Mouse (Mus musculus): ENCODE measurements around the gene Prcd. TPM values are rescaled to one million over a fixed set of nuclear protein-coding genes. Genes with fewer than 3 reads are reported as not detected.

Gene Prcd
- polyA plus RNA-seq, 1 experiment from 2014 or later, result 0.39 TPM

DNA sequence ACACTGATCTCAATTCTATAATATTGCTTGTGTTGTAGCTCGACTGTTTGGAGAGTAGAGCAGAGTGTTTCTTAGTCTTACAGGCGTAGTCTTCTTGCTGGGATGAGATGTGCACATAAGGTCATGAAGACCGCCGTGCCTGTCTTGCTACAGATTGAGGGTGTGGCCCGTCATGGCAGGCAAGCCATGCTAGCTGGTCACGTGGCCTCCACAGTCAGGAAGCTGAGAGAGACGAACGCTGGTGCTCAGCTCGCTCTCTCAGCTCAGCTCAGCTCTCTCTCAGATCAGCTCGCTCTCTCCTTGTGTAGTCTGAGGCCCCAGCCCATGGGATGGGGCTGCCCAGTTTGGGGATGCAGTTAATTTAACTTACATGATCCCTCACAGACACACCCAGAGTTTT is 57.5 kb downstream of the Prcd start:
- no peak overlapping the region for H3K9ac ChIP-seq
- ATAC-seq (ENCODE audit: low FRiP score, low read depth), result no peak
- no peak overlapping the region for H3K4me2 ChIP-seq (replicated peaks)
- WGBS, result 92% methylated on average over 10 of the region's 10 CpGs
- no peak overlapping the region for H3K4me3 ChIP-seq
- H3K9me3 ChIP-seq, result no peaks in the 10 kb centered on the region
- H3K36me3 ChIP-seq, result no peaks in the 10 kb centered on the region
- H3K27ac ChIP-seq, result no peak overlapping the region
- H3K4me1 ChIP-seq, result no peaks in the 10 kb centered on the region
- H3K27me3 ChIP-seq (replicated peaks), result no peaks in the 10 kb centered on the region

DNA sequence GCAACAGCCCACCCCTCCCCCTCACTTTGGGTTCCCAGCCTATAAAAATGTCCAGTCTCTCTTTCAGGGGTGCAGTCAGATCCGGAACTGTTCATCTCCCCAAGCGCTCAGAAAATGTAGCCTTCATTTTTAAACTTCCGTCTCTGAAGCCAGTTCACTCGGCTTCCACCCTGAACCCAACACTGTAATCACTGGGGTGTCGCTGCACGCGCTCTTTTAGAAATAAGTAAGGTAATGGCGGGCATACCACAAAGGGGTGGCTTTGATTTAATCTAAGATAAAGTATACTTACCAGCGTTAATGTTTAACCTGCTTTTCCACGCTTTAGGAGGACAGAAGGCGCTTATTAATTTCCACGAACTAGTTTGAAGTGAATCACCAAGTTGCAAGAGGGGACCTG is 60.7 kb downstream of the Prcd start:
- Histone ChIP-seq H3K9me3 (no peaks in the 10 kb centered on the region), H3K4me1 (no peaks in the 10 kb centered on the region), H3K9ac (no peak overlapping the region), H3K27me3 (replicated peaks) (no peaks in the 10 kb centered on the region), H3K36me3 (no peaks in the 10 kb centered on the region), H3K27ac (no peak overlapping the region), H3K4me2 (replicated peaks) (no peak overlapping the region), H3K4me3 (no peak overlapping the region)
- WGBS, result 93% methylated on average over 12 of the region's 12 CpGs
- ATAC-seq (ENCODE audit: low FRiP score, low read depth), result no peak

Other genes with a start within 250 kb of the Prcd start
- gene Rnf157, start 240.5 kb upstream of the Prcd start, polyA plus RNA-seq (2016; fragmentation: Nextera tagmentation; extraction: Ambion mirVana), result 54.3 and 62.8 TPM in 2 replicates
- gene Ubald2, start 219.4 kb upstream of the Prcd start, polyA plus RNA-seq (2016; fragmentation: Nextera tagmentation; extraction: Ambion mirVana), result 53.8 and 72.3 TPM in 2 replicates
- not detected in 2 replicates for gene Qrich2, start 187.3 kb upstream of the Prcd start, polyA plus RNA-seq (2016; fragmentation: Nextera tagmentation; extraction: Ambion mirVana)
- 199 and 200 TPM in 2 replicates for gene Prpsap1, start 159.3 kb upstream of the Prcd start, polyA plus RNA-seq (2016; fragmentation: Nextera tagmentation; extraction: Ambion mirVana)
- 7.6 and 9.3 TPM in 2 replicates for gene Sphk1, start 122.6 kb upstream of the Prcd start, polyA plus RNA-seq (2016; fragmentation: Nextera tagmentation; extraction: Ambion mirVana)
- 34.3 and 37.6 TPM in 2 replicates for gene Ube2o, start 72.1 kb upstream of the Prcd start, polyA plus RNA-seq (2016; fragmentation: Nextera tagmentation; extraction: Ambion mirVana)
- not detected in 2 replicates for gene Aanat, start 67.1 kb upstream of the Prcd start, polyA plus RNA-seq (2016; fragmentation: Nextera tagmentation; extraction: Ambion mirVana)
- gene Rhbdf2, start 26.5 kb upstream of the Prcd start, polyA plus RNA-seq (2016; fragmentation: Nextera tagmentation; extraction: Ambion mirVana), result 4.9 and 6.5 TPM in 2 replicates
- 6.7 and 6.9 TPM in 2 replicates for gene Cygb, start 779 bp downstream of the Prcd start, polyA plus RNA-seq (2016; fragmentation: Nextera tagmentation; extraction: Ambion mirVana)
- gene St6galnac1, start 122.0 kb downstream of the Prcd start, polyA plus RNA-seq (2016; fragmentation: Nextera tagmentation; extraction: Ambion mirVana), result 0.08 TPM in 1 of 2 replicates, not detected in the other
- gene Mxra7, start 174.5 kb downstream of the Prcd start, polyA plus RNA-seq (2016; fragmentation: Nextera tagmentation; extraction: Ambion mirVana), result 91.2 and 110 TPM in 2 replicates
- gene Mettl23, start 189.7 kb downstream of the Prcd start, polyA plus RNA-seq (2016; fragmentation: Nextera tagmentation; extraction: Ambion mirVana), result 63.7 and 64.0 TPM in 2 replicates
- gene Jmjd6, start 189.9 kb downstream of the Prcd start, polyA plus RNA-seq (2016; fragmentation: Nextera tagmentation; extraction: Ambion mirVana), result 92.0 and 94.4 TPM in 2 replicates
- gene Mfsd11, start 198.9 kb downstream of the Prcd start, polyA plus RNA-seq (2016; fragmentation: Nextera tagmentation; extraction: Ambion mirVana), result 48.2 and 49.3 TPM in 2 replicates
- 791 and 816 TPM in 2 replicates for gene Srsf2, start 199.6 kb downstream of the Prcd start, polyA plus RNA-seq (2016; fragmentation: Nextera tagmentation; extraction: Ambion mirVana)

All from neural tube, embryonic 12.5 days (tissue).